Mouse (Mus musculus) 416B (cell line): ENCODE measurements at regions not wholly inside any gene's neighbourhood (a gene's known extent, or its start where the extent isn't known, plus 50 kb on each side); places are given as distances from the start of the nearest gene placed in this dataset.
"Not testable (repeated sequence)": the region's sequence is repeated elsewhere in the genome, so short reads cannot be mapped to it uniquely, and the experiment has no call there.

ENCODE experiments used
- DNase-seq: peaks from one replicate; pipeline ENCODE4 v3.0.0; 2011; ENCODE audit warnings: low read depth

DNA sequence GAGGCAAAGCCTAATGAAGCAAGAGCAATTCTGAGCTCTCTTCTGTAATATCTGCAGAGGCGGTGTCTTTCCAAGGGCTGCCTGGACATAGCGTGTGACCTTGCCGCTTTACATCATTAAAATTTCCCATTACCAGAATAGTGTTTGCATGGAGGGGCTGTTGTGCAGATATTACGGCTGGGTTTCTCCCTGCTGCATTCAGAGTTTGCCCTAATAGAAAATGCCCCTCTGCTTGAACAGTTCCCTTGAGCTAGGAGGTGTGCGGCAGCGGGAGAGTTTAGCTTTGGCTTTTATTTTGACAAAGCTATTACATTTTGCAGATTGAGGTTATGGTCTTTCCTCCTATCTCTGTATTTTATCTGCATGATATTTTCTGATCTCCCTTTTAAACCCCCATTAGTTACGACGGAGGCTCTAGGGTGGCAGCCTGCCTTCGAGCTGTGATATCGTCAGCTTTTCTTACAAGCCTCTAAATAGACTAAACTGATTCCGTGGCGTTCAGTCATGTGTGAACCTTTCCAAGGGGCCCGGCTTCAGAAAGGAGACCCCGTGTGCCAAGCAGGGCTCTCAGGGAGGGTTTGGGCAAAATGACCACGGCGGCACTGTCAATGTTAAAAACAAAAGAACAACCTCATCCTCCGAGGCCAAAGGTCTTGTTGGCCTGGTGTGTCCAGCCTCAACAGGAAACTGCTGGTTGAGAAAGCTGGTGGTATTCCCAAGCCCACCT, 182.2 kb upstream of the Pmfbp1 start:
- no peak for DNase-seq

DNA sequence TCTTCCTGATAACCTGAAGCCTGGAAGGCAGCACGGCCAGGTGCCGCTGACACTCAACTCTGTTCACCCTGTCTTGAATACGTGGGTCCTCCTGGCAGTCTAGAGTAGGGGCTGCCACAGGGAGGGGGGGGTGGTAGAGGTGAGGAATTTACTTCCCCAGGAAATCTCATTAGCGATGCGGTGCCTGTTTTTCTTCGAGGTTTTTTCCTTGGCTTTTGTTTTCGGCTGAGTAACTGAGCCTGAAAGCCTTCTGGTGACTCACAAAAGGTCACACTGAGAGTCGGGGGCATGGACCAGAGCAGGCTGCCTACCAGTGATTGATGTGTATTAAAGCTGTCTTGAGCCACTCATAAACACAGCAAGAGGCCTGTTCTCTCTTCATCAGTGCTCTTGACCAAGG, 181.1 kb upstream of the Pmfbp1 start:
- DNase-seq: no peak

- no peak for DNase-seq
Observed at GRCm38 (mm10) chr8:109320955-109321354, 172.9 kb upstream of the Pmfbp1 start.

- no peak for DNase-seq
Observed at GRCm38 (mm10) chr8:109323351-109323750, 170.5 kb upstream of the Pmfbp1 start.

- no peak for DNase-seq
Observed at GRCm38 (mm10) chr8:109324241-109324640, 169.6 kb upstream of the Pmfbp1 start.

DNA sequence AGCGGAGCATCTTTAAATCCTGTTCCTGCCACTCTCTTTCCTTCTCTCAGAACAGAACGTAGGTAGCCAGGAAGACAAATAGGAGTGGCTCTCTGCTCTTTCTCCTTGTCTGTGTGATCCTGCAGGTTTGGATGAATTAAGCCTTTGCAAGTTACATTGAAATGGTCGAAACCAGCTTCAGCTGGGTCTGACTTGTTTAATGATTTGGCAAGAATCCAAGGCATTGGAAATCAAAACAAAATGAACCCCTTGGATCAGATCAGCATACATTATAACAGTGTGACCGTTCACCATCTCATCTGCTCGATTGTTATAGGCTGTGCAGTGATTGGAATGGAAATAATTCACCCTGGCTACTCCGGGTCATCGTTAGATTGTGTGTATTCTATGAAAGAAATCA, 157.6 kb upstream of the Pmfbp1 start:
- DNase-seq: no peak

DNA sequence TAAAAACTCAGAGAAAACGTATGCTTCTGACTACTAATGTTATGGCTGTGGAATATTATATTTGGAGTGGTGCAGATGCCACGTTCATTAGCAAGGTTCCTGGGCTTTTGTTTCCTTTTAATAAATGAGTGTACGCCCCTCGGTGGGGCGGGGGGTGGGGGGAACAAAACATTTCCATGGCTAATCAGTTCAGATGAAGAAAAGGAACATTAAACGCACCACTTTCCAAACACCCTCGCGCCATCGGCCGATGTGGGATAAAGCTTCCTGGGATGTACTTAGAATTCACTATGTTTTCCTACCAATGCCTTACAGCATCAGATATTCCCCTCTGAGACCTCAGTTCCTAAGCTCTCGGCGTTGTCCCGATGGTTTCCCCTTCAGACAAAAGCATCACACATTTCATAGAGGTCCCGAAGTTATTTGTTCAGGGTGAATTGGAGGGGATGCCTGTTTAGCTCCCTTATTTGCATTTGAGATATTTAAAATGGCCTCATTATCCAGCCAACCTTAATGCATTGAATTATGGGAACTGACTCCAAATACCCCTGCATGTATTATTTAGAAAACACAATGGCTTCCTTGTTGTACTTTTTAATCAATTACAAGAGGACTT, 155.5 kb upstream of the Pmfbp1 start:
- no peak for DNase-seq

DNA sequence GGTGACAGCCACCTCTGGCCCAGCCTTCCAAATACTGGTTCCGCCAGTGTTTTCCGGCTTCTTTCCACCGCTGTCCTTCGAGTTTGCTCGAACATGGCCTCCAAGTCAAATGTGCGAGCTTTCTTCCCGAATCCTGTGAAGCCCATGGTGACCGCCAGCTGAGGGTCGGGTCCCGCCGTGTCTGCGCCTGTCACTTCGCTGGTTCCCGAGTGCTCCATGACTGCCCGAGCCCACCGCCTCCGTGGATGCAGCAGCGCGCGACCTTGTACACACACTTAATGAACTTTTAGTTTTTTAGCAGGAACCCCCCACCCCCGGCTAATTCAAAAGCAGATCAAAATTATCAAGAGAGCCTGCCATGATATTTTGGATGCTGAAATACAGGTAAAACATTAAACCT, 153.2 kb upstream of the Pmfbp1 start:
- DNase-seq: not testable (repeated sequence)

DNA sequence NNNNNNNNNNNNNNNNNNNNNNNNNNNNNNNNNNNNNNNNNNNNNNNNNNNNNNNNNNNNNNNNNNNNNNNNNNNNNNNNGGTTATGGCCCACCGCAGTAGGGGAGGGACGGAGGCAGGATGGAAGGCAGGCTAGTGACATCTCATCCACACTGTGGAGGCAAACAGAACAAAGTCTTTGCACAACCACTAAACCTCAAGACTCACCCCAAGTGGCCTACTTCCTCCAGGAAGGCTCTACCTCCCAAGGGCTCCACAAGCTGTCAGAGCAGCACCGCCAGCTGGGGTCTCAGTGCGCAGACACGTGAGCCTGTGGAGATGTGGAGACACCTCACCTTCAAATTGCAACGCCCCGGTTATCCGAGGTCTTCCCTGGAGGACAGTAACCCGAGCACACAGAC, 138.7 kb upstream of the Pmfbp1 start:
- DNase-seq: no peak

GRCm38 (mm10) chr8:109359396-109360051, 134.3 kb upstream of the Pmfbp1 start:
- no peak for DNase-seq

DNA sequence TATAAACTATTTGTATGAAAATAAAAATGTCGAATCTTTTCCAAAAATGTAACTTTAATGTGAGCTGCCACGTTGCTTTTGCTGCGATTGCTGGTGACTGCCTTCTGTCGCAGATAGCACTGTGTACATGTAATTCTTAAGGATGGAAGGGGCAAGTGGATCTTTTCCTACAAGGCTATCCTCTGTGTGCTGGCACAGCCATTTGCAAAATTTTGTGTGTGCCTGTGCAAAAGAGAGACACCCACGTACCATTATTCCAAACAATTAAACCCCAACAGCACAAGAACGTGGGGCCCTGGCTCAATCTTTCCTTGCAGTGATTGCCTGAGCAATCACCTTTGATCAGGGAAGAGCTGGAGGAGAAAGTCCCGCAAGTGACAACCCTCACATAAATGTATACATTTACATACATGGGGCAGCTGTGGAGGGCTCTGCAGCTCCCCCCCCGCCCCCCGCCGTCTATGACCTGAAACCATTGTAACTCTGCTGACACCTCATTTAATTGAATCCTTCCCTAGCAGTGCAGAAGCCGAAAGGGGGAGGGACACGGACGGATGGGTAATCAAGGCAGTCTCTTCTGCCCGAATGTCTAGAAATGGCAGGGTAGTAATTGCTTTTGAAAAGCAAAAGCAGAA, 133.6 kb upstream of the Pmfbp1 start:
- no peak for DNase-seq

GRCm38 (mm10) chr8:109360904-109361303, 132.9 kb upstream of the Pmfbp1 start:
- no peak for DNase-seq

DNA sequence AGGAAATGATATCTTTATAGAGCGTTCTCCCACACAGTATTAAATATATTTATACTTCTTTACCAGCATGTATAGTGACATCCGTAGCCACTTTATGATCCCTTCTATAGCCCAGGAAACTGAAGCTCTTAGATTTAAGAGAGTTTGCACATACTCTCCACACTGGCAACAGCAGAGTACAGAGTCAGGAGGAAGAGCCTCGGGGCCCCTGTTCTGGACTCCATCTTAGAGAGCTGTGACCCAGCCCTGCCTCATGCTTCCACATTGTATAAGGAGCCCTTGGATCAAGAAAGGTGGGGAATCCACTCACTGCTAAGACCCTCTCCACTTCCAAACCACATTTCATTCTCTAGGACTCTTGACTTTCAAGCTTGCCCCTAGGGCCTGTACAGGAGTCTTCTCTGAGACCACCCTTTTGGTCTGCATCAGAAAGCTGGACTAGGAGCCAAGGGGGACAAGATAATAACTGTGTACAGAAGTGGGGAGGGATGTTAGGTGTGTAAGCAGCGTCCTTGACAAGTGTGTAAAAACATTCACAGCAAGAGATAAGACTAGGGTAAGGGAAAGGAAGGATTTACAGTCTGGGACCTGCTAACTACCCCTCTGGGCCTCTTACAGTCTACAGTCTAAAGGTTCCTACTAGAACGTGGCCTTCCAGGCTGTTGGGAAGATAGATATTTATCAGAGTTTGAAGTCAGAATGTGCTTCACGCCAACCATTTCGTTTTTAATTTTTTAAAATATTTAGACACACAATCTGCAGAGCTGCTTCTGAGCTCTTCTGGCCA, 132.1 kb upstream of the Pmfbp1 start:
- DNase-seq: no peak

- DNase-seq: no peak
Observed at GRCm38 (mm10) chr8:109363185-109363845, 130.5 kb upstream of the Pmfbp1 start.

- no peak for DNase-seq
Observed at GRCm38 (mm10) chr8:109373977-109374376, 119.8 kb upstream of the Pmfbp1 start.

GRCm38 (mm10) chr8:109384881-109385280, 108.9 kb upstream of the Pmfbp1 start:
- DNase-seq: no peak

DNA sequence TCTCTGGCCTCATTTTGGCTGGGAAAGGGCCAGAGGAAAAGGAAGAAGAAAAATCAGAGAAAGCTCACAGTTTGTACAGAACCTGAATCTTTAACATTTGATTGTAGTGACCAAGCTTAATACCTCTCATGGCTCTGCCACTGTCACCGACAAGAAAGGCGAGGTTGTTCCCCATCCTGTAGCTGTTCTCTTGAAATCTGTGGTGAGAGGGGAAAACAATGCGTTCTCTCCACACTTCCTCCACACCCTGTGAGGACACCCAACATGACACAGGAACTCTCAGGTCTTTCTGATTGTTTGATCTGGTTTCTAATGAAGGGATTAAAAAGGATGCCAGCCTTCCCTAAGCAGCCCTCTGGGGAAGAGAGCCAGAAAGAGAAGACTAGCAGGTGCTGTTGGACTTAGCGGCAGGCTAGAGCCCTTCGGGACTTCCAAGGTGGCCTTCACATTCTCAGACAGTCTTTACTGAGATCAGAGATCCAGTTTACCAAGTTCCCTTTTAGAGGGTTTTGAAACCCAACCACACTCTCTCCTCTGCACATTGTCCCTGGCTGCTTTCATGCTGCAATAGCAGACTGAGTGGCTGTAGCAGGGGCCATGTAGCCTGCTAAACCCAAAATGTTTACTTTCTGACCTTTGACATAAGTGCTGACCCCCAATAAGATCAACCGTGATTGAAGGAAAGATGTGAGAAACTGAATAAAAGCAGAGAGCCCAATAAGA, 98.5 kb upstream of the Pmfbp1 start:
- no peak for DNase-seq

DNA sequence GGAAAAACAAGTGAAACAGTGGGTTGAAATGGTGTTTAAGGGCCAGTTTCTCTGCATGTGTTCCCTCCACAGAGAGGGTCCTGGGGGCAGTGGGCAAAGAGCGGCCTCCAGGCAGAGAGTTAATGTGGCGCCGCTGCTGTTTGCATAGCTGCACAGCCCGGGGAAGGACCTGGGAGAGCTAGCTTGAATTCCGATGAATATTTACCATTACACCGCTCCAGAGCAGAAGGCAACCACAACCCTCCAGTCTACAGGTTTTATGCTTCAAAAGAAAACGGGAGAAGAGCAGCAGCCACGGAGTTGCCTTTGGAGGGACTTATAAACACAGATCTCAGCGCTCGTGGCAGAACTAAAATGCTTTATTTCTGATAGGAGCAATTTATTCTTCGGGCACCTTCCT, 94.2 kb upstream of the Pmfbp1 start:
- DNase-seq: no peak

GRCm38 (mm10) chr8:109400192-109400591, 93.6 kb upstream of the Pmfbp1 start:
- no peak for DNase-seq

DNA sequence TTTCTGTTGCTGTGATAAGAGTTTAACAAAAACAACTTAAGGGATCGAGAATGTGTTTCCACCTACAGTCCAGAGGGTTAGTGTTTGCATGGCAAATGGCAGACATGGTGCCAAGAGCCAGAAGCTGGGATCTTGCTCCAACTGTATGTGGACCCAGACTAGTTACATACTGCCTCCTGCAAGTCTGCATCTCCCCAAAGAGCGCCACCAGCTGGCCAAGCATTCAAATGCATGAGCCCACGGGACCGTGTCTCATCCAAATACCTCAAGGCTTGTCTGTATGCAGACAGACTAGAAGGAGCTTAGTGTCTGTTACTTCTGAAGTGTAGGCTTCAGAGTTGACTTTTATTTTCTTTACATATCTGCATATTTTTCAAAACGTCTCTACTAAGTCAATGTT, 85.9 kb upstream of the Pmfbp1 start:
- no peak for DNase-seq

- DNase-seq: no peak
Observed at GRCm38 (mm10) chr8:109410531-109410930, 83.3 kb upstream of the Pmfbp1 start.
